Mouse (Mus musculus) thymus, adult 2 months (tissue): ENCODE results near the gene Stk40. TPM values are rescaled to one million over a fixed set of nuclear protein-coding genes. Genes with fewer than 3 reads are reported as not detected.

Experiments
- DNase-seq: peaks from one replicate; pipeline ENCODE4 v3.0.0; 2021
- H3K27ac ChIP-seq: fragments of 200-500 bp; 2 replicates; pipeline ENCODE4 v1.5.1; 2012; ENCODE audit warnings: low read length, control low read depth; ENCODE audit not compliant: control insufficient read depth, insufficient read depth
- H3K27me3 ChIP-seq: fragments of 200-500 bp; 2 replicates; pipeline ENCODE4 v1.6.1; 2012; ENCODE audit warnings: mild to moderate bottlenecking, low read length, moderate library complexity, mixed read lengths; ENCODE audit not compliant: control insufficient read depth, insufficient read depth
- H3K36me3 ChIP-seq: fragments of 200-500 bp; 2 replicates; pipeline ENCODE4 v1.6.1; 2012; ENCODE audit warnings: mild to moderate bottlenecking, low read length, moderate library complexity; ENCODE audit not compliant: control insufficient read depth, insufficient read depth
- H3K4me1 ChIP-seq: fragments of 200-500 bp; replicated peaks from 2 replicates; pipeline ENCODE4 v1.6.1; 2012; ENCODE audit warnings: low read length; ENCODE audit not compliant: control insufficient read depth, insufficient read depth
- H3K4me3 ChIP-seq: fragments of 200-500 bp; 2 replicates; pipeline ENCODE4 v1.5.1; 2012; ENCODE audit warnings: mild to moderate bottlenecking, low read length, control low read depth, moderate library complexity; ENCODE audit not compliant: control insufficient read depth, insufficient read depth
- CTCF ChIP-seq: fragments of 200-500 bp; IDR thresholded peaks from 2 replicates; pipeline ENCODE4 v1.5.1; 2012; ENCODE audit warnings: mild to moderate bottlenecking, control low read depth, low read length, moderate library complexity, borderline replicate concordance; ENCODE audit not compliant: control insufficient read depth, poor library complexity, insufficient read depth; ENCODE audit errors: extremely low read depth
- POLR2A ChIP-seq: fragments of 200-500 bp; IDR thresholded peaks from 2 replicates; pipeline ENCODE4 v1.6.1; 2012; ENCODE audit warnings: mild to moderate bottlenecking, low read length, control low read depth, moderate library complexity; ENCODE audit not compliant: control insufficient read depth, poor library complexity, insufficient read depth; ENCODE audit errors: extremely low read depth
- WGBS: fragments of 180-500 bp; shearing (Covaris S2); methylation state at CpG from one replicate; pipeline ENCODE4 v1.1.7; 2018; 5-methylcytosine and 5-hydroxymethylcytosine counted together
- polyA plus RNA-seq: library from polyadenylated mRNA; depleted of rRNA; stranded (reverse); fragments of >200 nt; gene quantifications from 2 replicates; pipeline ENCODE4 v1.2.3, GENCODE M21; 2012; rRNA removed

Stk40 gene
- polyA plus RNA-seq, 1 experiment = 36.5 TPM

DNA sequence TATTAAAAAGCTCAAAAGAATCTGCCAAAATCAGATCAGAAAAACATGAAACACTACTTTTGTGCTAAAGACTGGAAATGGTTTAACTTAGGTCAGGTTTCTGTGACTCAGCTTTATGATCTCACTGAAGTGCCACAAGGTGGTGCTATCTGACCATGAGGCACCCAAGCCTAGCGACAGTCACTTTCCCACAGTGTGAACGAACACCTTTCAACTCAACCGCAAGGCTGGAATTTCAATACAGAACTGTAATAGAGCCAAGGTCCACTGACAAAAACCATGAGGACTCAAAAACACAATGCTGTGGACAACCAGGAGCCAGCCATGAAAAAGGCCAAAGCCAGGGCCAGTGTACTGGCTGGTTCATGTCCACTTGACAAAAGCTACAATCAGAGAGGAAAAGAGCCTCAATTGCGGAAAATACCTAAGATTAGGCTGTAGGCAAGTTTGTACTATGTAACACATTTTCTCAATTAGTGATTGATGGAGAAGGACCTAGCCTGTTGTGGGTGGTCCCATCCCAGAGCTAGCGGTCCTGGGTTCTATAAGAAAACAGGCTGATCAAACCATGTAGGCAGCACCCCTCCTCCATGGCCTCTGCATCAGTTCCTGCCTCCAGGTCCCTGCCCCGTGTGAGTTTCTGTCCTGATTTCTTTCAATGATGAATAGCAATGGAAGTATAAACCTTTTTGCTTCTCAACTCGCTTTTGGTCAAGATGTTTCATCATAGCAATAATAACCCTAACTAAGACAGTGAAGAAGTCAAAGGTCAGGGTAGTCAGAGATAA is 77.6 kb downstream of the Stk40 start:
- H3K27ac ChIP-seq = no peak overlapping the region
- TF ChIP-seq POLR2A (no peak), CTCF (no peak)
- WGBS = 68% methylated on average over 7 of the region's 7 CpGs
- no peak overlapping the region for H3K4me3 ChIP-seq
- H3K36me3 ChIP-seq = peaks cover 63% of the 10 kb centered on the region
- no peaks in the 10 kb centered on the region for H3K27me3 ChIP-seq
- no peaks in the 10 kb centered on the region for H3K4me1 ChIP-seq
- DNase-seq = peak; percentile 37

DNA sequence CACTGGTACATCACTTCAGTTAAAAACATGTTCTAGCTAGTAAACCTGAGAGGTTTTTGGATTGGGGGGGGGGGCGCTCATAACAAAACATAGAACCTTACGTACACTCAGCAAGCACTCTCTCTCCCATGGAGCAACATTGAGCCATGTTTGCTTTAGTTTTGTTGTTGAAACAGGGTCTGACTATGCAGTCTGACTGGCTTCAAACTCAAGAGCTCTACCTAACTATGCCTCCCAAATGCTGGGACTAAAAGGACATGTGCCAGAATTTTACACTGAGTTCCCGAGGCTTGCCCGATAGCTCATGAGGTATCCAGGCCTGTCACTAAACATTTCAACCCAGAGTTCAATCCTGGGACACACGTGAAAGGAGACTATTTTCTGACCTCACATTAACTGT is 79.3 kb downstream of the Stk40 start:
- WGBS = 96% methylated on average over 5 of the region's 5 CpGs

GRCm38 (mm10) chr4:126187096-126187495 is 83.3 kb downstream of the Stk40 start:
- Histone ChIP-seq H3K27ac (no peak overlapping the region), H3K36me3 (peaks cover 35% of the 10 kb centered on the region), H3K27me3 (no peaks in the 10 kb centered on the region), H3K4me3 (no peak overlapping the region), H3K4me1 (no peaks in the 10 kb centered on the region)
- no peak for TF ChIP-seq POLR2A
- no peak for TF ChIP-seq CTCF
- no peak for DNase-seq
- 96% methylated on average over 3 of the region's 3 CpGs for WGBS

More for the DNA sequence above, 79.3 kb downstream of the Stk40 start:
- no peak for DNase-seq
- no peak overlapping the region for H3K4me3 ChIP-seq
- H3K27me3 ChIP-seq = no peaks in the 10 kb centered on the region
- no peak for TF ChIP-seq CTCF
- H3K4me1 ChIP-seq = no peaks in the 10 kb centered on the region
- H3K27ac ChIP-seq = no peak overlapping the region
- H3K36me3 ChIP-seq = peaks cover 48% of the 10 kb centered on the region

Other genes starting within 250 kb of the Stk40 start
- gene Csf3r, start 79.4 kb upstream of the Stk40 start, polyA plus RNA-seq = 6.7 and 7.3 TPM in 2 replicates
- 56.2 and 70.7 TPM in 2 replicates for gene Mrps15, start 57.0 kb upstream of the Stk40 start, polyA plus RNA-seq
- gene Oscp1, start 45.4 kb upstream of the Stk40 start, polyA plus RNA-seq = 0.99 and 1.1 TPM in 2 replicates
- 41.0 and 41.7 TPM in 2 replicates for gene Lsm10, start 7.3 kb upstream of the Stk40 start, polyA plus RNA-seq
- 94.3 and 95.2 TPM in 2 replicates for gene Eva1b, start 43.8 kb downstream of the Stk40 start, polyA plus RNA-seq
- gene Sh3d21, start 59.5 kb downstream of the Stk40 start, polyA plus RNA-seq = 0.75 and 1.2 TPM in 2 replicates
- 91.8 and 101 TPM in 2 replicates for gene Thrap3, start 98.8 kb downstream of the Stk40 start, polyA plus RNA-seq
- 74.6 and 84.2 TPM in 2 replicates for gene Map7d1, start 152.4 kb downstream of the Stk40 start, polyA plus RNA-seq
- gene Trappc3, start 158.4 kb downstream of the Stk40 start, polyA plus RNA-seq = 48.0 and 55.1 TPM in 2 replicates
- 0.28 and 0.35 TPM in 2 replicates for gene Col8a2, start 182.8 kb downstream of the Stk40 start, polyA plus RNA-seq
- 66.0 and 67.9 TPM in 2 replicates for gene Adprhl2, start 217.7 kb downstream of the Stk40 start, polyA plus RNA-seq
- gene Tekt2, start 221.7 kb downstream of the Stk40 start, polyA plus RNA-seq = 0.83 and 1.4 TPM in 2 replicates